30 mouse cellular contexts compared by ENCODE assay signal in the genomic region with DNA sequence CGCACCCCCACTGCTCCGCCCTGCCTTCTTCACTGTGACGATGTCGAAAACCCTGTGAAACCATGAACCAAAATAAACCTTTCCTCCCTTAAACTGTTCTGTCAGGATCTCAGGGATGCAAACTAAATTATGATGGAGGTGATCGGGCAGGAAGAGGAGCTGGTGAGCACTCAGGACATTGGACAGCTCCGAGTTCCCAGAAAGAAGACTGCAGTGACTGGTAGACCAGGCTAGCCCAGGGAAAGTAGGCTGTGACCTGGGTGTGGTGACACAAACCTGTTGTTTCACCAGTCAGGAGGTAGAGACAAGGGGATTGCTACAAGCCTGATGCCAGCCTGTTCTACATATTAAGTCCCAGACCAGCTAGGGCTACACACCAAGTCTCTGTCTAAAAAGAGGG. TPM values are rescaled to one million over a fixed set of nuclear protein-coding genes. Genes with fewer than 3 reads are reported as not detected.
DNase-seq lines count a peak whose midpoint lies in the region; ATAC-seq and TF ChIP-seq lines count a peak whose summit lies in the region.
"Had no signal": no experiment of that assay in that cellular context is flagged by ENCODE, and none has a peak within 500 bp of the region (broad histone marks: within the 10 kb centered on the region; RNA-seq: fewer than 3 reads in every experiment).

No protein-coding gene starts in this region.

- DNase-seq in ES-CJ7 (ENCODE audit: low read depth, low spot score) (peak; percentile 45), R1 (ENCODE audit: low read depth, low spot score) (peak; percentile 62)
- DNase-seq in kidney, adult 2 months: no peak
- DNase-seq in thymus, postnatal 14 days: no peak
- no peak for DNase-seq in thymus, adult 2 months
- DNase-seq: adrenal gland, adult 8-10 months; adrenal gland, postnatal 25 days; cerebellum, adult 18-20 months; cerebellum, adult 9-10 months; cerebellum, postnatal 14 days; forebrain, postnatal 0 days; gastrocnemius, postnatal 25 days; heart, adult 18-20 months; heart, postnatal 10 days; kidney, adult 8-10 months had no signal

- H3K9ac ChIP-seq in hindbrain, embryonic 12.5 days: no peak overlapping the region
- no peak overlapping the region for H3K9ac ChIP-seq in hindbrain, embryonic 13.5 days
- H3K9ac ChIP-seq: embryonic facial prominence, embryonic 12.5 days; embryonic facial prominence, embryonic 15.5 days; forebrain, postnatal 0 days; heart, embryonic 12.5 days; heart, embryonic 15.5 days; hindbrain, embryonic 15.5 days; kidney, embryonic 15.5 days had no signal

- H3K27me3 ChIP-seq in hindbrain, embryonic 12.5 days: 0 out of 2 replicates have a peak, but pooled peaks cover 5% of the 10 kb centered on the region
- peaks cover 11% of the 10 kb centered on the region; the same call in 1 of the 2 replicates for H3K27me3 ChIP-seq in hindbrain, embryonic 13.5 days
- peaks cover 34% of the 10 kb centered on the region for H3K27me3 ChIP-seq in myocyte (ENCODE audit: control insufficient read depth, insufficient read depth, insufficient read length)
- no peaks in the 10 kb centered on the region for H3K27me3 ChIP-seq in kidney, adult 2 months (replicated peaks; ENCODE audit: control insufficient read depth, insufficient read depth, low read length)
- no peaks in the 10 kb centered on the region for H3K27me3 ChIP-seq in thymus, adult 2 months (ENCODE audit: control insufficient read depth, insufficient read depth, low read length)
- H3K27me3 ChIP-seq: embryonic facial prominence, embryonic 12.5 days; embryonic facial prominence, embryonic 15.5 days; hindbrain, embryonic 15.5 days had no signal

- no peaks in the 10 kb centered on the region for H3K79me2 ChIP-seq in myocyte (ENCODE audit: control insufficient read depth, insufficient read depth)

- no peak overlapping the region for H3K27ac ChIP-seq in hindbrain, embryonic 12.5 days
- H3K27ac ChIP-seq in hindbrain, embryonic 13.5 days: no peak overlapping the region
- H3K27ac ChIP-seq in kidney, adult 2 months (ENCODE audit: insufficient read depth, low read depth, low read length): no peak overlapping the region
- no peak overlapping the region for H3K27ac ChIP-seq in thymus, adult 2 months (ENCODE audit: control insufficient read depth, insufficient read depth, low read length)
- H3K27ac ChIP-seq: embryonic facial prominence, embryonic 12.5 days; embryonic facial prominence, embryonic 15.5 days; heart, embryonic 15.5 days; hindbrain, embryonic 15.5 days; kidney, embryonic 15.5 days had no signal

- no peaks in the 10 kb centered on the region for H3K9me3 ChIP-seq in hindbrain, embryonic 12.5 days (replicated peaks)
- H3K9me3 ChIP-seq in hindbrain, embryonic 13.5 days: no peaks in the 10 kb centered on the region
- H3K9me3 ChIP-seq: embryonic facial prominence, embryonic 12.5 days; embryonic facial prominence, embryonic 15.5 days; heart, embryonic 15.5 days; hindbrain, embryonic 15.5 days; kidney, embryonic 15.5 days had no signal

- TF ChIP-seq CTCF in kidney, adult 2 months (conservative IDR thresholded peaks at IDR 0.05; ENCODE audit: insufficient read depth, insufficient read length, low read depth, low read length): no peak
- no peak for TF ChIP-seq CTCF in thymus, adult 2 months (IDR thresholded peaks at IDR 0.05; ENCODE audit: borderline replicate concordance, control insufficient read depth, extremely low read depth, insufficient read depth, low read length, poor library complexity)

- ATAC-seq in hindbrain, embryonic 12.5 days (ENCODE audit: low FRiP score): 0 out of 2 replicates have a peak, but pooled peaks have one; percentile 22
- no peak for ATAC-seq in hindbrain, embryonic 13.5 days (ENCODE audit: low FRiP score)
- ATAC-seq: activated CD4-positive, CD25-positive, alpha-beta regulatory T cell, adult 4 months; forebrain, embryonic 14.5 days; forebrain, postnatal 0 days; intestine, embryonic 16.5 days; Patski had no signal

- H3K4me2 ChIP-seq in hindbrain, embryonic 12.5 days (replicated peaks): no peak overlapping the region
- H3K4me2 ChIP-seq in hindbrain, embryonic 13.5 days: no peak overlapping the region
- H3K4me2 ChIP-seq in myocyte (ENCODE audit: low read depth): no peak overlapping the region
- H3K4me2 ChIP-seq: embryonic facial prominence, embryonic 12.5 days; embryonic facial prominence, embryonic 15.5 days; heart, embryonic 12.5 days; heart, embryonic 15.5 days; hindbrain, embryonic 15.5 days; kidney, embryonic 15.5 days had no signal

- H3K4me3 ChIP-seq in hindbrain, embryonic 12.5 days: no peak overlapping the region
- no peak overlapping the region for H3K4me3 ChIP-seq in hindbrain, embryonic 13.5 days
- no peak overlapping the region for H3K4me3 ChIP-seq in myocyte
- H3K4me3 ChIP-seq in kidney, adult 2 months (ENCODE audit: insufficient read depth, low read depth, low read length): no peak overlapping the region
- H3K4me3 ChIP-seq in thymus, adult 2 months (ENCODE audit: control insufficient read depth, insufficient read depth, low read length): no peak overlapping the region
- H3K4me3 ChIP-seq: embryonic facial prominence, embryonic 12.5 days; embryonic facial prominence, embryonic 15.5 days; heart, embryonic 12.5 days; heart, embryonic 15.5 days; hindbrain, embryonic 15.5 days; kidney, embryonic 15.5 days had no signal

- WGBS in hindbrain, embryonic 12.5 days: 93% methylated on average over 6 of the region's 6 CpGs
- 93% methylated on average over 6 of the region's 6 CpGs for WGBS in hindbrain, embryonic 13.5 days
- WGBS in kidney, adult 2 months: 84% methylated on average over 6 of the region's 6 CpGs
- WGBS in thymus, adult 2 months: 88% methylated on average over 6 of the region's 6 CpGs

- H3K4me1 ChIP-seq in hindbrain, embryonic 12.5 days: no peaks in the 10 kb centered on the region
- H3K4me1 ChIP-seq in hindbrain, embryonic 13.5 days (replicated peaks): 0 out of 2 replicates have a peak, but pooled peaks cover 7% of the 10 kb centered on the region
- H3K4me1 ChIP-seq in kidney, adult 2 months (ENCODE audit: control insufficient read depth, insufficient read depth, low read length): no peaks in the 10 kb centered on the region
- no peaks in the 10 kb centered on the region for H3K4me1 ChIP-seq in thymus, adult 2 months (replicated peaks; ENCODE audit: control insufficient read depth, insufficient read depth, low read length)
- H3K4me1 ChIP-seq: embryonic facial prominence, embryonic 12.5 days; embryonic facial prominence, embryonic 15.5 days; heart, embryonic 12.5 days; heart, embryonic 15.5 days; hindbrain, embryonic 15.5 days; kidney, embryonic 15.5 days had no signal

- H3ac ChIP-seq in myocyte (ENCODE audit: control insufficient read depth, insufficient read length): no peak overlapping the region

- TF ChIP-seq POLR2A in myocyte (IDR thresholded peaks at IDR 0.05; ENCODE audit: insufficient read length, low read depth): no peak
- no peak for TF ChIP-seq POLR2A in kidney, adult 2 months (IDR thresholded peaks at IDR 0.05; ENCODE audit: low read depth, low read length)
- no peak for TF ChIP-seq POLR2A in thymus, adult 2 months (IDR thresholded peaks at IDR 0.05; ENCODE audit: control insufficient read depth, extremely low read depth, insufficient read depth, low read length, poor library complexity)

- no peaks in the 10 kb centered on the region for H3K36me3 ChIP-seq in hindbrain, embryonic 12.5 days
- H3K36me3 ChIP-seq in hindbrain, embryonic 13.5 days: no peaks in the 10 kb centered on the region
- no peaks in the 10 kb centered on the region for H3K36me3 ChIP-seq in myocyte (ENCODE audit: control insufficient read depth, insufficient read depth)
- H3K36me3 ChIP-seq in kidney, adult 2 months (ENCODE audit: control insufficient read depth, insufficient read depth, low read length): no peaks in the 10 kb centered on the region
- no peaks in the 10 kb centered on the region for H3K36me3 ChIP-seq in thymus, adult 2 months (ENCODE audit: control insufficient read depth, insufficient read depth, low read length)
- H3K36me3 ChIP-seq: embryonic facial prominence, embryonic 12.5 days; embryonic facial prominence, embryonic 15.5 days; heart, embryonic 12.5 days; heart, embryonic 15.5 days; hindbrain, embryonic 15.5 days; kidney, embryonic 15.5 days had no signal

TF ChIP-seq in myocyte, 11 proteins besides CTCF, POLR2A, EP300 and RAD21:
- TF ChIP-seq REST (IDR thresholded peaks at IDR 0.05; ENCODE audit: insufficient read depth, insufficient read length) (peak; percentile 54), MYOG (IDR thresholded peaks at IDR 0.05; ENCODE audit: control insufficient read depth in 1 of 3, insufficient read depth in 1 of 3, insufficient read length in 2 of 3, low read depth in 2 of 3) (no peak)

RNA-seq across cellular contexts. Expression of a gene that starts 17.1 kb away (rescaled TPM):
- 0.81 and 0.91 TPM in 2 replicates for polyA plus RNA-seq in hindbrain, embryonic 12.5 days (2016; fragmentation: Nextera tagmentation; extraction: Ambion mirVana)
- polyA plus RNA-seq in hindbrain, embryonic 13.5 days (2015; fragmentation: Nextera tagmentation; extraction: Ambion mirVana): 0.21 and 0.36 TPM in 2 replicates
- polyA plus RNA-seq in myocyte (2012; fragmentation: generic; extraction: Trizol): not detected
- 9.2 and 9.7 TPM in 2 replicates for polyA plus RNA-seq in kidney, adult 2 months (2012; rRNA removed)
- polyA plus RNA-seq in thymus, adult 2 months (2012; rRNA removed): 0.22 and 0.27 TPM in 2 replicates
- polyA plus RNA-seq: activated CD4-positive, CD25-positive, alpha-beta regulatory T cell, adult 4 months; forebrain, embryonic 11.5 days had no signal

RNA-seq across cellular contexts. Expression of a gene that starts 20.1 kb away (rescaled TPM):
- polyA plus RNA-seq in hindbrain, embryonic 12.5 days (2016; fragmentation: Nextera tagmentation; extraction: Ambion mirVana): not detected in 2 replicates
- polyA plus RNA-seq in hindbrain, embryonic 13.5 days (2015; fragmentation: Nextera tagmentation; extraction: Ambion mirVana): not detected in 2 replicates
- polyA plus RNA-seq in myocyte (2012; fragmentation: generic; extraction: Trizol): not detected
- polyA plus RNA-seq in kidney, adult 2 months (2012; rRNA removed): 265 and 295 TPM in 2 replicates
- 0.52 and 1.2 TPM in 2 replicates for polyA plus RNA-seq in thymus, adult 2 months (2012; rRNA removed)
- polyA plus RNA-seq: activated CD4-positive, CD25-positive, alpha-beta regulatory T cell, adult 4 months; forebrain, embryonic 11.5 days; forebrain, embryonic 14.5 days; forebrain, postnatal 0 days; frontal cortex, adult 2 months; heart, embryonic 12.5 days; hindbrain, embryonic 15.5 days; Patski had no signal

RNA-seq across cellular contexts. Expression of a gene that starts 34.9 kb away (rescaled TPM):
- polyA plus RNA-seq in hindbrain, embryonic 12.5 days (2016; fragmentation: Nextera tagmentation; extraction: Ambion mirVana): 97.6 and 99.6 TPM in 2 replicates
- 111 and 112 TPM in 2 replicates for polyA plus RNA-seq in hindbrain, embryonic 13.5 days (2015; fragmentation: Nextera tagmentation; extraction: Ambion mirVana)
- 28.2 TPM for polyA plus RNA-seq in myocyte (2012; fragmentation: generic; extraction: Trizol)
- 41.3 and 50.4 TPM in 2 replicates for polyA plus RNA-seq in kidney, adult 2 months (2012; rRNA removed)
- 72.0 and 87.8 TPM in 2 replicates for polyA plus RNA-seq in thymus, adult 2 months (2012; rRNA removed)

Comparison
In these comparisons a context has a peak if more than half of its experiments do, and no peak if none do; other contexts are left out.
1. DNase-seq: peak in ES-CJ7 (single experiment) and R1 (single experiment); none in kidney, adult 2 months (single experiment), thymus, postnatal 14 days (single experiment) and thymus, adult 2 months (single experiment).
2. RNA of a gene that starts 20.1 kb away (polyA plus RNA-seq): 265 to 295 TPM in kidney, adult 2 months; 0.52 to 1.2 TPM in thymus, adult 2 months, not detected in hindbrain, embryonic 12.5 days, not detected in hindbrain, embryonic 13.5 days and not detected in myocyte (single experiment); every median in the first group is over 100 times any median in the second.